Mouse (Mus musculus) spleen, adult 2 months (tissue): ENCODE results near the gene Fank1.

ENCODE experiments used
- CTCF ChIP-seq: fragments of 200-500 bp; IDR thresholded peaks from 2 replicates; pipeline ENCODE4 v1.5.1; 2011; ENCODE audit warnings: mild to moderate bottlenecking, inconsistent platforms; ENCODE audit not compliant: insufficient read depth, insufficient read length, insufficient replicate concordance; ENCODE audit errors: extremely low read depth
- POLR2A ChIP-seq: fragments of 200-500 bp; IDR thresholded peaks from 2 replicates; pipeline ENCODE4 v1.6.1; 2011; ENCODE audit warnings: low read depth, low read length, inconsistent platforms

GRCm38 (mm10) chr7:133743611-133744010, 33.0 kb upstream of the Fank1 start:
- TF ChIP-seq POLR2A (no peak), CTCF (no peak)
